Mouse (Mus musculus) E14TG2a.4 (cell line): ENCODE results near the gene Tmem156.

Experiments used
- H3K27me3 ChIP-seq: 2 replicates; pipeline ENCODE4 v1.6.1; 2014; ENCODE audit warnings: low read length, control low read depth; ENCODE audit not compliant: insufficient read depth
- H3K36me3 ChIP-seq: 2 replicates; pipeline ENCODE4 v1.6.1; 2014; ENCODE audit warnings: low read length, control low read depth; ENCODE audit not compliant: insufficient read depth
- H3K4me1 ChIP-seq: replicated peaks from 2 replicates; pipeline ENCODE4 v1.6.1; 2014; ENCODE audit warnings: low read depth, low read length, control low read depth
- H3K4me3 ChIP-seq: replicated peaks from 2 replicates; pipeline ENCODE4 v1.5.1; 2014; ENCODE audit warnings: mild to moderate bottlenecking, low read length
- H3K9me3 ChIP-seq: 2 replicates; pipeline ENCODE4 v1.6.1; 2014; ENCODE audit warnings: low read length, control low read depth
- CTCF ChIP-seq: conservative IDR thresholded peaks from 2 replicates; pipeline ENCODE4 v1.5.1; 2014; ENCODE audit warnings: low read length
- NANOG ChIP-seq: IDR thresholded peaks from 2 replicates; pipeline ENCODE4 v1.6.1; 2014; ENCODE audit warnings: borderline replicate concordance, low read length, mixed read lengths
- POU5F1 ChIP-seq: IDR thresholded peaks from 2 replicates; pipeline ENCODE4 v1.6.1; 2014; ENCODE audit warnings: low read length, borderline replicate concordance

Gene Tmem156

GRCm38 (mm10) chr5:65074693-65075092 is 17.2 kb downstream of the Tmem156 start:
- Histone ChIP-seq H3K4me1 (peaks cover 62% of the 10 kb centered on the region), H3K9me3 (no peaks in the 10 kb centered on the region), H3K36me3 (no peaks in the 10 kb centered on the region), H3K27me3 (no peaks in the 10 kb centered on the region), H3K4me3 (no peak overlapping the region)
- TF ChIP-seq CTCF = no peak
- TF ChIP-seq POU5F1 = no peak
- no peak for TF ChIP-seq NANOG

GRCm38 (mm10) chr5:65073247-65073646 is 18.7 kb downstream of the Tmem156 start:
- no peak for TF ChIP-seq NANOG
- no peak for TF ChIP-seq CTCF
- no peak for TF ChIP-seq POU5F1
- no peaks in the 10 kb centered on the region for H3K9me3 ChIP-seq
- H3K36me3 ChIP-seq = no peaks in the 10 kb centered on the region

GRCm38 (mm10) chr5:65071689-65072118 is 20.2 kb downstream of the Tmem156 start:
- H3K9me3 ChIP-seq = no peaks in the 10 kb centered on the region
- TF ChIP-seq POU5F1 = no peak
- TF ChIP-seq NANOG = no peak
- H3K36me3 ChIP-seq = no peaks in the 10 kb centered on the region
- H3K4me1 ChIP-seq = peaks cover 57% of the 10 kb centered on the region
- H3K27me3 ChIP-seq = no peaks in the 10 kb centered on the region
- no peak overlapping the region for H3K4me3 ChIP-seq

More at GRCm38 (mm10) chr5:65073247-65073646, 18.7 kb downstream of the Tmem156 start:
- Histone ChIP-seq H3K4me1 (peaks cover 66% of the 10 kb centered on the region), H3K4me3 (no peak overlapping the region), H3K27me3 (no peaks in the 10 kb centered on the region)

- Histone ChIP-seq H3K4me3 (peak overlapping the region; percentile 54), H3K9me3 (no peaks in the 10 kb centered on the region), H3K36me3 (no peaks in the 10 kb centered on the region), H3K4me1 (peaks cover 50% of the 10 kb centered on the region), H3K27me3 (no peaks in the 10 kb centered on the region; the same call in 1 of the 2 replicates)
- TF ChIP-seq POU5F1 (no peak), CTCF (no peak), NANOG (no peak)
Observed at GRCm38 (mm10) chr5:65069872-65070271, 22.1 kb downstream of the Tmem156 start.

GRCm38 (mm10) chr5:65068166-65068565 is 23.8 kb downstream of the Tmem156 start:
- no peak for TF ChIP-seq CTCF
- no peak for TF ChIP-seq POU5F1
- no peak for TF ChIP-seq NANOG
- peaks cover 55% of the 10 kb centered on the region for H3K4me1 ChIP-seq
- no peaks in the 10 kb centered on the region for H3K36me3 ChIP-seq
- no peak overlapping the region for H3K4me3 ChIP-seq
- H3K9me3 ChIP-seq = no peaks in the 10 kb centered on the region
- no peaks in the 10 kb centered on the region; the same call in 1 of the 2 replicates for H3K27me3 ChIP-seq

- H3K27me3 ChIP-seq = no peaks in the 10 kb centered on the region; the same call in 1 of the 2 replicates
- H3K36me3 ChIP-seq = no peaks in the 10 kb centered on the region
- no peak overlapping the region for H3K4me3 ChIP-seq
- H3K9me3 ChIP-seq = no peaks in the 10 kb centered on the region
- peaks cover 48% of the 10 kb centered on the region for H3K4me1 ChIP-seq
- TF ChIP-seq NANOG (peak; percentile 83; the same call in 1 of the 2 replicates), POU5F1 (no peak)
Observed at GRCm38 (mm10) chr5:65063266-65063665, 28.7 kb downstream of the Tmem156 start.

- no peak overlapping the region for H3K4me3 ChIP-seq
- H3K36me3 ChIP-seq = no peaks in the 10 kb centered on the region
- H3K4me1 ChIP-seq = peaks cover 51% of the 10 kb centered on the region
- no peak for TF ChIP-seq CTCF
- TF ChIP-seq POU5F1 = no peak
- no peak for TF ChIP-seq NANOG
- H3K9me3 ChIP-seq = no peaks in the 10 kb centered on the region
- no peaks in the 10 kb centered on the region; the same call in 1 of the 2 replicates for H3K27me3 ChIP-seq
Observed at GRCm38 (mm10) chr5:65062236-65062635, 29.7 kb downstream of the Tmem156 start.

GRCm38 (mm10) chr5:65059806-65060205 is 32.1 kb downstream of the Tmem156 start:
- peaks cover 64% of the 10 kb centered on the region for H3K4me1 ChIP-seq
- no peaks in the 10 kb centered on the region for H3K36me3 ChIP-seq
- H3K4me3 ChIP-seq = no peak overlapping the region
- H3K9me3 ChIP-seq = no peaks in the 10 kb centered on the region
- H3K27me3 ChIP-seq = no peaks in the 10 kb centered on the region
- TF ChIP-seq CTCF (no peak), NANOG (peak; percentile 57; the same call in 1 of the 2 replicates), POU5F1 (peak; percentile 21; the same call in 1 of the 2 replicates)

- Histone ChIP-seq H3K27me3 (no peaks in the 10 kb centered on the region), H3K4me1 (peaks cover 57% of the 10 kb centered on the region), H3K9me3 (no peaks in the 10 kb centered on the region), H3K4me3 (peak overlapping the region; percentile 66), H3K36me3 (no peaks in the 10 kb centered on the region)
- TF ChIP-seq NANOG (no peak), POU5F1 (0 out of 2 replicates have a peak, but pooled peaks have one; percentile 5)
Observed at GRCm38 (mm10) chr5:65057596-65057995, 34.3 kb downstream of the Tmem156 start.
